Mouse (Mus musculus): Measurements from ENCODE around the gene Nmt1.

Nmt1 gene

GRCm38 (mm10) chr11:103028176-103028891 is at the start of gene Nmt1, which contains the start of gene Dcakd:
Gene Nmt1 (plus strand): TSS chr11:103028190.
Gene Dcakd (minus strand): TSS chr11:103028333.
- ATAC-seq (ENCODE audit: insufficient number of reproducible peaks, low FRiP score, low TSS enrichment) = peak; percentile 97

DNA sequence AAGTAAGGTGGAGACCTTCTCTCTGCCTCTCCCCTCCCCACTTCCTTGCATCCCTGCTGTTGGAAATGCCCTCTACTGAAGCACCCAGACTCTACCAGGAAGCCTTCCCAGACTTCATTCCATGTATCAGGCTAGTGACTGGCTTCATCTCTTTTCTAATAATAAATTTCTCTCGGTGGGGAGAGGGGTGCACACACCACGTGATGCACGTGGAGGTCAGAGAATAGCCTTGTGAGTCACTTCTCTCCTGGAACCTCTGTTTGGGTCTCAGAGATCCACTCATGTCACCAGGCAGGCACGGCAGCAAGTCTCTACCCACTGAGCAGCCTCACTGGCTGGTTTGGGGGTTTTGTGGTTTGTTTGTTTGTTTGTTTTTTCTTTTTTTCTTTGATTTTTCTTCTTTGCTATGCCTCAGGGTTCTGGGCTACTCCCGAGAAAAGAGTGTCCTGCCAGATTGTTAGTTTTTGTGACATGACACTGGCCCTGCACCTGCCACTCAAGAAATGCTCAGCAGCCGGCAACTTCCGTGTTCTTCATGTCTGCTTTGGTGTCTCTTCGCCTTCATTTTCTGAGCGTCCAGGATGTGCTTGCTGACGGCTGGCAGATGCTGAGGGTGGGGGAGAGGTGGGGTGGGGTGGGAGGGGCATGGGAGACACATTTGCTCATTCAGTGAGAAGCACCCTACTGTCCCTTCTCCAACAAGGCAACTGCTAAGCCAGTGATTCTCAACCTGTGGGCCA is 46.7 kb upstream of the Nmt1 start:
- ATAC-seq (ENCODE audit: insufficient number of reproducible peaks, low FRiP score, low TSS enrichment) = no peak

DNA sequence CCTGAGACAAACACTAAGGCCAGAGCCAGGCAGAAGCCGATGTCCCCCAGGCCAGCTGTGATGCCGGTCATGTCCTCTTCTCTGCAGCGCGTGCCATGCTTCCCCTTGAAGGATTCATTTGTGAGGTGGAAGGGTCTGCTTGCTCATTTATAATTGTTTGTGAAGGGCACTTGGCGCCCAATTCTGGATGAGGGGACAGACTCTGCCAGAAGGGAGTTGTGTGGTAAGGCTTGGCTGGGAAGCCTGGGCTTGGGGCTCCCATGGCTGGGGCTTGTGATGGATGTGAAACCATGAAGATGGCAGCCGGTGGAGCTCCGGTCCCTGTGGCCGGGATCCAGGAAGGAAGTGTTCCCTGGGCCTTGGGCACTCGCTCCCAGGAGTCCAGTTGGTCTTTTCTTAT is 43.9 kb upstream of the Nmt1 start:
- ATAC-seq (ENCODE audit: insufficient number of reproducible peaks, low FRiP score, low TSS enrichment) = no peak

DNA sequence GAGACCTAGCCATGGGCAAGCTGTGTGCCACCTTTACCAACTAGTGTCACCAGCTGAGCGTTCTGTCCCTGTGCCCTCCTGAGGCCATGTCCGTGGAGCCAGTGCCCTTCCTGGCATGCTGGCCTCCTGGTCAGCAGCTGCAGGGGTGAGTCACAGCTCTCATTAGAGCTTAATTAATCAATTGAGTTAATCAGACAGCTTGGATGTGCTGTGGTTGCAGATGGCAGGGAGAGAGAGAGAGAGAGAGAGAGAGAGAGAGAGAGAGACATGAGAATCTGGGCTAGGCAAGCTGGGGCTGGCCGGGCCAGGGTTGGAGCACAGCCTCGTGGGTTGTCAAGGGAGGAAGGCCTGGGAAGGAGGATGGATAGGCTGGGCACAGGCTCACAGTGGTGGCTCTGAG is 43.4 kb upstream of the Nmt1 start:
- ATAC-seq (ENCODE audit: insufficient number of reproducible peaks, low FRiP score, low TSS enrichment) = no peak

DNA sequence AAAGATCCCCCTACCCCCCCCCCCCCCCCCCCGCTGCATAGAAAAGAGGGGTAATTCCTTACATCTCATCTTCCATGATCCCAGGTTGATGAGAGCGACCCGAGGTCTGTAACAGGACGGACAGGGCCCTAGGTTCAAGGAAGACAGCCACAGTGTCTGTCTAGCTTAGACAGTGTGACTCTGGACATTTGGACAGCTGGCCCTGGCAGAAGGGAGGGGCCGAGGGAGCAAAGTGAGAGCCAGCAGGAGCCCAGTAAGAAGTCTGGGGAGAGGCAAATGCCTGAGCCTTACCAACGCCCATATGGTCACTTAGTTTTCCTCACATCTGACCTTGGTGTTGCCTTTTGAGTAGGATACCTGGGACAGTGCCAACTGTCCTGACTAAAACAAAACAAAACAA is 42.8 kb upstream of the Nmt1 start:
- ATAC-seq (ENCODE audit: insufficient number of reproducible peaks, low FRiP score, low TSS enrichment) = no peak

GRCm38 (mm10) chr11:102989641-102990151 is 38.3 kb upstream of the Nmt1 start:
- no peak for ATAC-seq (ENCODE audit: insufficient number of reproducible peaks, low FRiP score, low TSS enrichment)

GRCm38 (mm10) chr11:102990152-102990663 is 37.8 kb upstream of the Nmt1 start:
- ATAC-seq (ENCODE audit: insufficient number of reproducible peaks, low FRiP score, low TSS enrichment) = peak; percentile 69; the same call in 1 of the 2 replicates

- no peak for ATAC-seq (ENCODE audit: insufficient number of reproducible peaks, low FRiP score, low TSS enrichment)
Observed at GRCm38 (mm10) chr11:102991681-102992080, 36.3 kb upstream of the Nmt1 start.

DNA sequence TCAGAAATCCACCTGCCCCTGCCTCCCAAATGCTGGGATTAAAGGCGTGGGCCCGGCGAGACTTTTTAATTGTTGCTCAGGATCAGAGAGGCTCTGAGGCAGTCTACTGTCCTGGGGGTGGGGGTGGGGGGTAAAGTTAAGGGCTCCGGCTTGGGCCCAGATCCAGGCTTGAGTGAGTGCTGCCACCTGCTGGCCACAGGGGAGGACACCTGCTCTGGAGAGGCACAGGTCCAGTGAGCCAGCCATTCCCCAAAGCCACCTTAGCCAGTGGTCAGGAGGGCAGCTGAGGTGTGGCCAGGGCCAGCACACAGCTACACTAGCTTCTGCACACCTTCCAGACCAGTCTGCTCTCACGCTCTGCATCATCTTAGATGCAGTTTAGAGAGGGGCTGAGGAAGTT is 35.0 kb upstream of the Nmt1 start:
- ATAC-seq (ENCODE audit: insufficient number of reproducible peaks, low FRiP score, low TSS enrichment) = no peak

- ATAC-seq (ENCODE audit: insufficient number of reproducible peaks, low FRiP score, low TSS enrichment) = no peak
Observed at GRCm38 (mm10) chr11:102993420-102994029, 34.5 kb upstream of the Nmt1 start.

GRCm38 (mm10) chr11:102994952-102995351 is 33.0 kb upstream of the Nmt1 start:
- no peak for ATAC-seq (ENCODE audit: insufficient number of reproducible peaks, low FRiP score, low TSS enrichment)

DNA sequence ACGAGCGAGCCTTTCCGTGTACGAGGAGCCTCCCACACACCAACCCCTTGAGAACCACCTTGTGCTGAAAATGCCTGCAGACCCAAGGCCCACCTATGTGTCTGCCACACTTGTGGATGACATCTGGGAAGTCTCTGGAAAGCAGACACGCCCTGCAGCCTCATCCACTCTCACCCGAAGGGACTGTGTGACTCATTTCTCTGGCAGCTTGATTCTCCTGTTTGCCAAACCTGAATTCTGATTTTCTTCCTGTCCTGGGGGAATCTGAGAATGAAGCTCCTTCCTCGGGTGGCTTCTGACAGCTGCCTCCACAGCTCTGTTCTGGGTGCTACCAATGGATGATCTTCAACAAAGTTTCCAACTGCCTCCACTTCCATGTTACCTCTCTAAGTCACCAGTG is 31.6 kb upstream of the Nmt1 start:
- no peak for ATAC-seq (ENCODE audit: insufficient number of reproducible peaks, low FRiP score, low TSS enrichment)

DNA sequence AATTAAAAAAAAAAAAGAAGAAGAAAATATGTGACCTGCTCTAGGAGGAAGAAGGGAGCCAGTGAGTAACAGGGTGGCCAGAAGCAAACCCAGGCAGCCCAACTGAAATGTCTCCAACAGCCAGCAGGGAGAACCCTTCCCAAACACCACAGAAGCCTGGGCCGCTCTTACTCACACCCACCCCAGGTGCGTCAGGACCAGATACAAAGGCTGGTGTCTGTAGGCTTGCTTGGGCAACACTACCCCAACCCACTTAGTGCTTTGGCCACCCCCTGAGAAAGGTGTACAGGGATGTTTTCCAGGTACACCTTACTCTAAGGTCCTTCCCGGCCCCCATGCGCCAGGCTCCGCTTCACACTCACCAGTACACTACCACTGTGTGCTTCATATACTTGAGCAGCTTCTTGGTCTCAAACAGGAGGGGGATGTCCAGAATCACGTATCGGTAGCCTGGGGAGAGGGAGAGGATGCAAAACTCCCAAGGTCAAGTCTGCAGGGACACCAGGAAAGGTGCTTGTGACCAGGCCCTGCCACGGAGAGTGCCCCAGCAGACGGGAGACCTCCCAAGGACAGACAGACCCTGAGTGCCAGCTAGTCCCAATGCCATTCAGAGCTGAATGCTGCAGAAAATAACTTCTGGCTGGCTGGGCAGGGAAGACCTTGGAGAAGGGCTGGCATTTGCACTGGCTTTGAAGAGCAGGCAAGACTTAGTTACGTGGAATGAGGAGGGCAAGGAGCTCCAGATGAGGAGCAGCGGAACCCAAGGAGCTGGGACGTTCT is 30.8 kb upstream of the Nmt1 start:
- no peak for ATAC-seq (ENCODE audit: insufficient number of reproducible peaks, low FRiP score, low TSS enrichment)

DNA sequence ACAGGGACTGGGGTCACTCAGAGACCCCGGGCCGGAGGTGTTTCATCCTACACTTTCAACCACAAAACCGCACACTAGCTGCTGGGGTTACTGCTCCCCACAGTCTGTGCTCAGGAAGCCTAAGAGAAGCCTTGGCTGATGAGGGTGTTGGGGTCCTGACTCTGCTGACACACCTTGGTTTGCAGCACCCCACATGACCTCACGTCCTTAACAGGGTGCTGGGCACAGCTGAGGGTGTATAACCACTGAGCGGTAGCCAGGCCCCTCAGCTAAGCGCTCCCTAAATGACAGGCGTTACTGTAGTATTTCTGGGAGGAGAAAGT is 29.8 kb upstream of the Nmt1 start:
- no peak for ATAC-seq (ENCODE audit: insufficient number of reproducible peaks, low FRiP score, low TSS enrichment)

DNA sequence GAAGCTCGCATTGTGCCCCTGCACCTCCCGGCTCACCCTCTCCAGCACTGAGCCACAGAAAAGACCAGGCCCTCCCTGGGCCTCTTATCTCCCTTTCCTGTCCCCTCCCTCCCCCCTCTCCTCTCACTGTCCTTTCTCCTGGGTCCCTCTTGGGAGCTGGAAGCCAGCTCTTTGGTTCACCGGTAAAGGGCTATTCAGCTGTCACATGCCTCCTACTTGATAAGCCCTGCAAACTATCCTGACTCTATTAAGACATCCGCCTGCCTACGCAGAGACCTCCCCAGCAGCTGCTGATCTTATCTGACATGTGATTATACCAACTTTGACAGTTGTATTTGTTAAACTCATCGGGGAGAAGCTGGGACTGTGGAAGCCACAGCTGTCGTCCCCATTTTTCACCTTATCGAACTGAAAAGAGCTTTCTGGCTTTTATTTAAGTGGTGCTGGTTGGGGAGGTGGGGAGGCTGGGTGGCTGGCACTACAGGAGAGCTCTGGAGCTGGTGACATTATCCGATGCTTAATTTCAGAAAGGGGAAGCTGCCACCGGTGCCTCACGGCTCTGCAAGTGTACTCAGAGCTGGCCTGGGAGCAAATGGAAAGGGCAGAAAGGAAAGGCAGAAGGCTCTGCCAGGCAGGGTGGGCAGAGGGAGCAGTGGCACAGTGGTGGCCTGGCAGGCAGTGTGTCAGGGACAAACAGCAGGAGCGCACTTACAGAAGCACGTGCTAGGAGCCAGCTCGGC is 29.2 kb upstream of the Nmt1 start:
- no peak for ATAC-seq (ENCODE audit: insufficient number of reproducible peaks, low FRiP score, low TSS enrichment)

DNA sequence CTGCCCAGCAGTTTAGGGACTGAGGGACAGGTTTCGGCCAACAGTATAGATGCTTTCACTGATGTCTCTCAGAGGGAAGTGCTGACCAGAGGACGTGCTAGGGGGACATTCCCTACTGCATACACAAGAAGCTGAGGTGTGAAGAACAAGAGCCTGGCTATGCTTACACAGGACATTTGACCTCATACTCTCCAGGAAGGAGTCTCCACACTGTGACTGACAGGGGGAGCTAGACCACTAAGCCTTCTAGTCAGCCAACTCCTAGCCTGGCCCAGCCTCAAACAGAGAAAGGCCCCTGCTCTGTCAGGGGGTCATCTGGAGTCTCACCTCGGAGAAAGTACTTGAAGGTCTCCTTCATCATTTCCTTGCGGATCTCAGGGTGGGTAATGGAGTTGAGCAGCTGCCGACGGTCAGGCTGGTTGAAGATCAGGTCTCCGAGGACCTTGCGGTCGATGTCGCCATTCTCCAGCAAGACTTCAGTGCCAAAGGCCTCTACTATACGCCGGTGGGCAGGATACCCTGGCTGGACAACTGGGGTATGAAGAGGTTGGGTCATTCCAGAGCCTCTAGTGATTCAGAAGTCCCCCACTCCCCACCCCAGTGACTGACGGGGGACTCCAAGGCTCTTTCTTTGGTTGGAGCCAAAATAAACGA is 28.5 kb upstream of the Nmt1 start:
- ATAC-seq (ENCODE audit: insufficient number of reproducible peaks, low FRiP score, low TSS enrichment) = no peak

DNA sequence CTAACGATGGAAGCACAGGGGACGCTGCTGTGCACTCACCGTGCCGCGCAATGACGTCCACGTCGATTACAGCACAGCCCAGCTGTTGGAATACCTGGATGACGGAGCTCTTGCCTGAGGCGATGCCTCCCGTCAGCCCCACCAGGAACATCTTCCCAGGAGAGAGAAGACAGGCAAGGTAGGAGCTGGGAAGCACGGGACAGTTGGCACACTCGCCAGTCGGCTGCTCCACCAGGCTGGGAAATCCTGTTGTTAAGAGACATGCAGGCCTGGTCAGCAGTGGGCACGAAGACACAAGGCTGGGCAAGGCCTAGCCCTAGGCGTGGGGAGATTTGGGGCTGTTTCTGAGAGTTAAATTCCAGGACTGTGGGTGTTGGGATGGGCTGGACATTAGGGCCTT is 27.9 kb upstream of the Nmt1 start:
- ATAC-seq (ENCODE audit: insufficient number of reproducible peaks, low FRiP score, low TSS enrichment) = no peak

DNA sequence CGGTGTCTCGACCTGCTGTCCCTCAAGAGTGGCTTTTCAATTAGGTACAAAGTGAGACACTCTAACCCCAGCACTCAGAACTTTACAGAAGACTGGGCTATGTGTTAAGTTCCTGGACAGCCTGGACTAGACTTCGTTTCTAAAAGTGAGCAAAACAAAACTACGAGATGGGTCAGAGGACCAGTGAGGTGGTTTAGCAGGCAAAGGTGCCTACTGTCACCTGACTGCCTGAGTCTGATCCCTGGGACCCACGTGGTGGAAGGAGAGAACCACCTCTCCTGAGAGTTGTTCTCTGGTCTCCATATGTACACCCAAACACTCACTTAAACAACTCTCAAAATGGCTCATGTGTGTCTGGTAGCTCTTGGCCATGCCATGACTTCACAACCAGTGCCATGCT is 26.9 kb upstream of the Nmt1 start:
- ATAC-seq (ENCODE audit: insufficient number of reproducible peaks, low FRiP score, low TSS enrichment) = no peak

- no peak for ATAC-seq (ENCODE audit: insufficient number of reproducible peaks, low FRiP score, low TSS enrichment)
Observed at GRCm38 (mm10) chr11:103003210-103003609, 24.8 kb upstream of the Nmt1 start.
